Mouse (Mus musculus): ENCODE measurements around the gene Slc25a17.

GRCm38 (mm10) chr15:81302151-81302808 is 58.3 kb downstream of the Slc25a17 start:
- TF ChIP-seq CTCF (IDR thresholded peaks at IDR 0.05; ENCODE audit: borderline replicate concordance, insufficient read depth, low read depth, low read length) (peak; percentile 11; the same call in 1 of the 2 replicates), POLR2A (IDR thresholded peaks at IDR 0.05; ENCODE audit: borderline replicate concordance, insufficient read depth, low read length) (no peak)

Data from cerebellum, adult 2 months (tissue).